In genomic region chr5:5124645-5125044, GRCm38 (mm10) we compare ENCODE assay signal across 25 mouse cellular contexts.
"Had no signal": no experiment of that assay in that cellular context is flagged by ENCODE, and none has a peak within 500 bp of the region (broad histone marks: within the 10 kb centered on the region; RNA-seq: fewer than 3 reads in every experiment).

No protein-coding gene starts in this region.

- ATAC-seq: inflammation-experienced regulatory T-cells, adult 6 months; liver, embryonic 12.5 days had no signal

- DNase-seq: gastrocnemius, adult 2 months; gastrocnemius, postnatal 10 days; gastrocnemius, postnatal 25 days; heart, adult 18-20 months; heart, postnatal 10 days; heart, postnatal 4 days; kidney, adult 11 months; kidney, adult 2 months; kidney, adult 9 months; kidney, postnatal 14 days; kidney, postnatal 36 days; left cerebral cortex, postnatal 4 days had no signal

- H3K27ac ChIP-seq: gastrocnemius, adult 2 months; heart, embryonic 10.5 days; hindbrain, embryonic 10.5 days; hindbrain, embryonic 12.5 days; hindbrain, embryonic 14.5 days; kidney, embryonic 15.5 days; kidney, postnatal 0 days; left cerebral cortex, adult 2 months; limb, embryonic 13.5 days; limb, embryonic 15.5 days; liver, embryonic 12.5 days; liver, embryonic 14.5 days had no signal

- H3K36me3 ChIP-seq: heart, embryonic 10.5 days; heart, embryonic 12.5 days; hindbrain, embryonic 10.5 days; hindbrain, embryonic 12.5 days; kidney, embryonic 15.5 days; limb, embryonic 13.5 days; limb, embryonic 15.5 days; liver, embryonic 12.5 days had no signal

- H3K9me3 ChIP-seq: heart, embryonic 10.5 days; heart, embryonic 12.5 days; hindbrain, embryonic 10.5 days; hindbrain, embryonic 12.5 days; kidney, embryonic 15.5 days; limb, embryonic 13.5 days; limb, embryonic 15.5 days; liver, embryonic 12.5 days had no signal

- H3K4me1 ChIP-seq: hindbrain, embryonic 10.5 days; hindbrain, embryonic 12.5 days; kidney, embryonic 15.5 days; limb, embryonic 13.5 days; limb, embryonic 15.5 days; liver, embryonic 12.5 days had no signal

- H3K27me3 ChIP-seq: heart, embryonic 12.5 days; hindbrain, embryonic 12.5 days; kidney, embryonic 15.5 days; limb, embryonic 13.5 days; limb, embryonic 15.5 days; liver, embryonic 12.5 days had no signal

- H3K4me2 ChIP-seq: heart, embryonic 12.5 days; hindbrain, embryonic 12.5 days; hindbrain, embryonic 14.5 days; kidney, embryonic 15.5 days; limb, embryonic 13.5 days; limb, embryonic 15.5 days; liver, embryonic 12.5 days had no signal

- H3K4me3 ChIP-seq: gastrocnemius, adult 2 months; heart, embryonic 10.5 days; heart, embryonic 12.5 days; hindbrain, embryonic 10.5 days; hindbrain, embryonic 12.5 days; kidney, embryonic 15.5 days; left cerebral cortex, adult 2 months; limb, embryonic 13.5 days; limb, embryonic 15.5 days; liver, embryonic 12.5 days had no signal

- H3K9ac ChIP-seq: heart, embryonic 12.5 days; hindbrain, embryonic 12.5 days; hindbrain, embryonic 14.5 days; kidney, embryonic 15.5 days; limb, embryonic 13.5 days; limb, embryonic 15.5 days; liver, embryonic 12.5 days; liver, embryonic 14.5 days had no signal
